Mouse (Mus musculus) left cerebral cortex, adult 11 months (tissue): ENCODE results near the gene H2-T23.

Experiments
- DNase-seq: peaks from one replicate; pipeline ENCODE4 v3.0.0; 2022; ENCODE audit warnings: low spot score

H2-T23 gene

DNA sequence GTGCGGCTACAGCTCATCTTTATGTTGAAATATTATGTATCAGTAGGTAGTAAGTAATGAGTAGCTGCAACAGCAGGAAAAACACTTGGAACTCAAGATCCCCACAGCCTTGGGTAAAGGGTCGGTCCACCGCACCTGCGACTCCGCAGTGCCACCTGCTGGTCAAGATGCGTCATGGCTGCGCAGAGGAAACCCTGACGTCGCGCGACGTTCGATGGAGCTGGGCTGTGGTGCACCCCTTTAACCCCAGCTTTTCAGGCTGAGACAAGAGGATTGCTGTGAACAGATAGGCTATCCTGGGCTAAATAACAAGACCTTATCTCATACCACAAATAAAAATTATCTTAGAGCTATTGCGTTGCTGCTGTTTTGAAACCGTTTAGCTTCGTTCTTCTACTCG lies 39.0 kb downstream of the H2-T23 start:
- peak; percentile 61 for DNase-seq

DNA sequence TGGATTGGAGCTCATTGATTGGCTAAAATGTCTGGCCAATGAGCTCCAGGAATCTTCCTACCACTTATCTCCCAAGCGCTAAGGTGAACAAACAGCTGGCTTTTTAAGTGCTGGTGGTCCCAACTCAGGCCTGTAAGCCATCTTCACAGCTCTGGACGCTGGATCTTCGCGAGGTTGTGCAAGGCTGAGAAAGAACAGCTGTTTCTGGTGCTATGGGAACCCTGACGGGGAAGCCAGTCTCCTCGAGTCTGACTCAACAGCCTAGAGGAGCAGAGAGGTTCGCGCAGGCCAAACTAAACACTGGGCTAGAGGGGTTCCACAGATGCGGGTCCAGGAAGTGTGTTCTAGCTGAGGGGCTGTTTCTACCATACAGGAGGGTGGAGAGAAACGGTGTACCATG lies 40.9 kb downstream of the H2-T23 start:
- DNase-seq = no peak

DNA sequence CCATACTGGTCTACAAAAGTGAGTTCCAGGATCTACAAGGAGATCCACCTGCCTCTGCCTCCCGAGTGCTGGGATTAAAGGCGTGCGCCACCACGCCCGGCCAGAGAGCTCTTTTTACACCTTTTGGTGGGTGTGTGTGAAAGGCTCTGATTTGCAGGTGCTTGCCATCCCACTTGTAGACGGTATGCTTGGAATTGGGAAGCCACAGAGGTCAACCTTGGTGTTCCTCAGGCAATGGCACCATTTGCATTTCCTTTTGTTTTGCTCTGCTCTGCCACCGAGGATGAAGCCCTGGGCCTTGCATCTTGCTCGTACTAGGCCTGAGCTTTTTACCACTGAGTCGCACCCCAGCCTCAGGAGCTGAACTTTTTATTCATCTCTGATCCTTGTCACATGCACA lies 50.9 kb downstream of the H2-T23 start:
- DNase-seq = no peak

DNA sequence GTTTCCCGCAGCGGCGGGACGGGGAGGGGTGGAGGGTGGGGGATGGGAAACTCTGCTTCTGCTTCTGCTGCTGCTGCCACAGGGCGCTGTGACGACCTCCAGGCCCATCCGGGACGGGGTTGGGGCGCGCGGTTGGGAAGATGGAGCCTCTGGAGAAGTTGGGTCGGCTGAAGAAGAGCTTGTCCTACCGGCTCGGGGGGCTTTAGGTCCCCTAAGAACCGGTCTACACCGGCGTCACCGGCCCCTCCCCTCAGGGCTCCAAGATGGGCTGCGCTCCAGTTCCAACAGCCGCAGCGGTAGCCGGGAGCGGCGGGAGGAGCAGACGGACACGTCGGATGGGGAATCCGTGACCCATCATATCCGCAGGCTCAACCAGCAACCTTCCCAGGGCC lies 52.3 kb downstream of the H2-T23 start:
- DNase-seq = no peak
